Mouse (Mus musculus) hindbrain, embryonic 14.5 days (tissue): ENCODE measurements around the gene Zwilch. TPM values are rescaled to one million over a fixed set of nuclear protein-coding genes. Genes with fewer than 3 reads are reported as not detected.
"Not testable (repeated sequence)": the region's sequence is repeated elsewhere in the genome, so short reads cannot be mapped to it uniquely, and the experiment has no call there.

ENCODE experiments used
- ATAC-seq: fragments of 200-750 bp; cut with Nextera tagmentation; 2 replicates; pipeline ENCODE4 v1.8.0; 2017; ENCODE audit warnings: moderate number of reproducible peaks, mild to moderate bottlenecking, moderate TSS enrichment, moderate library complexity; ENCODE audit not compliant: low FRiP score
- DNase-seq: peaks from one replicate; pipeline ENCODE4 v3.0.0-alpha.2; 2015; ENCODE audit warnings: low spot score
- H3K27ac ChIP-seq: fragments of 300-500 bp; sonication (generic); 2 replicates; pipeline ENCODE4 v1.5.1; 2014; ENCODE audit warnings: mild to moderate bottlenecking, moderate library complexity
- H3K27me3 ChIP-seq: fragments of 300-500 bp; sonication (generic); 2 replicates; pipeline ENCODE4 v1.6.1; 2014; ENCODE audit warnings: mild to moderate bottlenecking, low read length, mixed read lengths; ENCODE audit not compliant: control insufficient read depth, insufficient read depth
- H3K36me3 ChIP-seq: fragments of 300-500 bp; sonication (generic); replicated peaks from 2 replicates; pipeline ENCODE4 v1.6.1; 2014; ENCODE audit not compliant: control insufficient read depth, insufficient read depth
- H3K4me1 ChIP-seq: fragments of 300-500 bp; sonication (generic); replicated peaks from 2 replicates; pipeline ENCODE4 v1.6.1; 2014; ENCODE audit warnings: antibody characterized with exemption, low read length, mixed read lengths; ENCODE audit not compliant: control insufficient read depth, insufficient read depth
- H3K4me2 ChIP-seq: fragments of 300-500 bp; sonication (generic); replicated peaks from 2 replicates; pipeline ENCODE4 v1.6.1; 2014; ENCODE audit warnings: mild to moderate bottlenecking, moderate library complexity
- H3K4me3 ChIP-seq: fragments of 300-500 bp; sonication (generic); replicated peaks from 2 replicates; pipeline ENCODE4 v1.5.1; 2014; ENCODE audit warnings: mild to moderate bottlenecking, low read length
- H3K9ac ChIP-seq: fragments of 300-500 bp; sonication (generic); 2 replicates; pipeline ENCODE4 v1.6.1; 2014
- H3K9me3 ChIP-seq: fragments of 300-500 bp; sonication (generic); 2 replicates; pipeline ENCODE4 v1.6.1; 2016; ENCODE audit warnings: low read length; ENCODE audit not compliant: control insufficient read depth
- WGBS: fragments of 180-500 bp; shearing (Covaris S2); extraction: QIAGEN DNeasy Blood & Tissue Kit; methylation state at CpG from one replicate; pipeline ENCODE4 v1.1.7; 2014; 5-methylcytosine and 5-hydroxymethylcytosine counted together
- polyA plus RNA-seq: library from polyadenylated mRNA; unstranded; fragments of >200 nt; fragmentation: Nextera tagmentation; extraction: Ambion mirVana; gene quantifications from 2 replicates; pipeline ENCODE4 v1.2.1, GENCODE M21; 2014

The Zwilch gene
- polyA plus RNA-seq, 1 experiment from 2014 or later = 3.6 TPM

- H3K27me3 ChIP-seq = no peaks in the 10 kb centered on the region
- DNase-seq = no peak
- H3K27ac ChIP-seq = no peak overlapping the region
- H3K9me3 ChIP-seq = no peaks in the 10 kb centered on the region
- 100% methylated on average over 1 of the region's 1 CpGs for WGBS
- H3K36me3 ChIP-seq = peaks cover 35% of the 10 kb centered on the region
- no peak overlapping the region for H3K9ac ChIP-seq
- H3K4me3 ChIP-seq = no peak overlapping the region
- no peak for ATAC-seq
- H3K4me2 ChIP-seq = no peak overlapping the region
- no peaks in the 10 kb centered on the region for H3K4me1 ChIP-seq
Observed at GRCm38 (mm10) chr9:64193879-64194278, 21.0 kb upstream of the Zwilch start.

GRCm38 (mm10) chr9:64184166-64184840 is 11.4 kb upstream of the Zwilch start:
- ATAC-seq (no peak), DNase-seq (no peak)
- Histone ChIP-seq H3K27me3 (no peaks in the 10 kb centered on the region), H3K4me2 (no peak overlapping the region), H3K9ac (no peak overlapping the region), H3K36me3 (peaks cover 67% of the 10 kb centered on the region), H3K4me1 (peaks cover 6% of the 10 kb centered on the region; the same call in 1 of the 2 replicates), H3K4me3 (no peak overlapping the region), H3K27ac (no peak overlapping the region), H3K9me3 (no peaks in the 10 kb centered on the region)
- 95% methylated on average over 5 of the region's 5 CpGs for WGBS

GRCm38 (mm10) chr9:64183295-64183694 is 10.4 kb upstream of the Zwilch start:
- WGBS = 94% methylated on average over 5 of the region's 5 CpGs
- H3K4me3 ChIP-seq, H3K9me3 ChIP-seq, ATAC-seq, H3K27me3 ChIP-seq, H3K4me1 ChIP-seq, H3K9ac ChIP-seq, DNase-seq, H3K27ac ChIP-seq, H3K4me2 ChIP-seq: not testable (repeated sequence)
- peaks cover 70% of the 10 kb centered on the region for H3K36me3 ChIP-seq

- Histone ChIP-seq H3K4me2 (peak within 1 kb of the TSS; percentile 49), H3K27ac (peak within 1 kb of the TSS; percentile 69), H3K36me3 (peaks cover 74% of the 10 kb centered on the region), H3K4me1 (peaks cover 15% of the 10 kb centered on the region), H3K9ac (peak within 1 kb of the TSS; percentile 50), H3K9me3 (no peaks in the 10 kb centered on the region), H3K27me3 (no peaks in the 10 kb centered on the region), H3K4me3 (peak within 1 kb of the TSS; percentile 42)
- WGBS = under 1% methylated on average over 35 of the region's 35 CpGs
- ATAC-seq (peak; percentile 96), DNase-seq (peak; percentile 95)
Observed at GRCm38 (mm10) chr9:64178974-64179646, 6.2 kb upstream of the Zwilch start, which contains the start of gene Snapc5. Snapc5 (plus strand) TSS chr9:64179274.

GRCm38 (mm10) chr9:64178610-64178973 is 5.7 kb upstream of the Zwilch start:
- H3K9ac ChIP-seq = peak overlapping the region; percentile 50
- 40% methylated on average over 3 of the region's 3 CpGs for WGBS

GRCm38 (mm10) chr9:64175378-64175777 is 2.5 kb upstream of the Zwilch start:
- H3K27me3 ChIP-seq = no peaks in the 10 kb centered on the region
- no peak for ATAC-seq
- 89% methylated on average over 11 of the region's 11 CpGs for WGBS

More at GRCm38 (mm10) chr9:64178610-64178973, 5.7 kb upstream of the Zwilch start:
- H3K4me1 ChIP-seq = peaks cover 18% of the 10 kb centered on the region
- H3K4me2 ChIP-seq = peak overlapping the region; percentile 49
- H3K27ac ChIP-seq = peak overlapping the region; percentile 69
- DNase-seq = peak; percentile 42
- no peaks in the 10 kb centered on the region for H3K9me3 ChIP-seq
- H3K36me3 ChIP-seq = peaks cover 72% of the 10 kb centered on the region
- H3K4me3 ChIP-seq = peak overlapping the region; percentile 42
- H3K27me3 ChIP-seq = no peaks in the 10 kb centered on the region
- ATAC-seq = 0 out of 2 replicates have a peak, but pooled peaks have one; percentile 42

GRCm38 (mm10) chr9:64174766-64175165 is 1.9 kb upstream of the Zwilch start:
- Histone ChIP-seq H3K4me1 (peaks cover 17% of the 10 kb centered on the region), H3K27ac (no peak overlapping the region), H3K36me3 (peaks cover 45% of the 10 kb centered on the region), H3K27me3 (no peaks in the 10 kb centered on the region), H3K4me3 (peak overlapping the region; percentile 82), H3K4me2 (peak overlapping the region; percentile 97), H3K9ac (peak overlapping the region; percentile 81), H3K9me3 (no peaks in the 10 kb centered on the region)
- ATAC-seq (no peak), DNase-seq (no peak)
- WGBS = 76% methylated on average over 8 of the region's 8 CpGs

More at GRCm38 (mm10) chr9:64175378-64175777, 2.5 kb upstream of the Zwilch start:
- Histone ChIP-seq H3K9me3 (no peaks in the 10 kb centered on the region), H3K4me2 (no peak overlapping the region), H3K27ac (no peak overlapping the region), H3K9ac (no peak overlapping the region), H3K4me3 (no peak overlapping the region), H3K36me3 (peaks cover 46% of the 10 kb centered on the region), H3K4me1 (peaks cover 22% of the 10 kb centered on the region)
- DNase-seq = no peak

GRCm38 (mm10) chr9:64174341-64174740 is 1.4 kb upstream of the Zwilch start:
- no peak for ATAC-seq
- Histone ChIP-seq H3K4me2 (peak overlapping the region; percentile 97), H3K9me3 (no peaks in the 10 kb centered on the region), H3K27me3 (no peaks in the 10 kb centered on the region), H3K36me3 (peaks cover 45% of the 10 kb centered on the region), H3K4me3 (peak overlapping the region; percentile 82), H3K9ac (peak overlapping the region; percentile 81), H3K27ac (no peak overlapping the region), H3K4me1 (peaks cover 16% of the 10 kb centered on the region)
- DNase-seq = no peak

- under 1% methylated on average over 16 of the region's 16 CpGs for WGBS
- Histone ChIP-seq H3K36me3 (peaks cover 42% of the 10 kb centered on the region), H3K4me1 (peaks cover 16% of the 10 kb centered on the region), H3K27me3 (no peaks in the 10 kb centered on the region), H3K4me2 (peak overlapping the region; percentile 97), H3K27ac (peak overlapping the region; percentile 82), H3K9ac (peak overlapping the region; percentile 81), H3K9me3 (no peaks in the 10 kb centered on the region), H3K4me3 (peak overlapping the region; percentile 82)
- no peak for DNase-seq
- no peak; the same call in 1 of the 2 replicates for ATAC-seq
Observed at GRCm38 (mm10) chr9:64173666-64174220, 839 bp upstream of the Zwilch start.
